Mouse (Mus musculus) neutrophil, adult 5-6 weeks (primary cell): ENCODE results near the gene A230050P20Rik. TPM values are rescaled to one million over a fixed set of nuclear protein-coding genes. Genes with fewer than 3 reads are reported as not detected.

Experiments
- ATAC-seq: fragments of 151-379, 151-347 bp; 2 replicates; pipeline ENCODE4 v1.8.0; 2017; ENCODE audit warnings: mild to moderate bottlenecking, moderate TSS enrichment; ENCODE audit not compliant: insufficient number of reproducible peaks, poor library complexity, low FRiP score, severe bottlenecking; ENCODE audit errors: extremely low read depth
- total RNA-seq: library from RNA; stranded (forward); fragments of 200-1000 nt; gene quantifications from 2 replicates; pipeline ENCODE4 v1.2.3, GENCODE M21; 2017

The A230050P20Rik gene
- total RNA-seq, 1 experiment from 2014 or later, result 21.3 TPM

- ATAC-seq, result no peak
Measured at GRCm38 (mm10) chr9:20870211-20871173, 2.0 kb downstream of the A230050P20Rik start.

GRCm38 (mm10) chr9:20872991-20873390 is 4.5 kb downstream of the A230050P20Rik start:
- no peak for ATAC-seq

- ATAC-seq, result no peak
Measured at GRCm38 (mm10) chr9:20873521-20873920, 5.1 kb downstream of the A230050P20Rik start.

GRCm38 (mm10) chr9:20875021-20875790 is 6.8 kb downstream of the A230050P20Rik start:
- ATAC-seq, result no peak

- no peak for ATAC-seq
Measured at GRCm38 (mm10) chr9:20876318-20877117, 8.1 kb downstream of the A230050P20Rik start.

GRCm38 (mm10) chr9:20877118-20878040 is 8.9 kb downstream of the A230050P20Rik start:
- ATAC-seq, result no peak

GRCm38 (mm10) chr9:20878041-20878709 is 9.7 kb downstream of the A230050P20Rik start:
- ATAC-seq, result peak; percentile 73

- ATAC-seq, result no peak
Measured at GRCm38 (mm10) chr9:20878710-20879065, 10.2 kb downstream of the A230050P20Rik start.

GRCm38 (mm10) chr9:20879097-20879792 is 10.8 kb downstream of the A230050P20Rik start, which contains the start of gene Angptl6:
Gene Angptl6 (minus strand): TSS chr9:20879727.
- no peak for ATAC-seq

- ATAC-seq, result no peak
Measured at GRCm38 (mm10) chr9:20886563-20886962, 18.1 kb downstream of the A230050P20Rik start.

GRCm38 (mm10) chr9:20887191-20887590 is 18.7 kb downstream of the A230050P20Rik start:
- no peak for ATAC-seq

- ATAC-seq, result peak; percentile 98
Measured at GRCm38 (mm10) chr9:20887704-20888385, 19.4 kb downstream of the A230050P20Rik start, which contains the start of gene Ppan. Gene Ppan (plus strand): TSS chr9:20888175.

GRCm38 (mm10) chr9:20888386-20888765 is 19.9 kb downstream of the A230050P20Rik start:
- ATAC-seq, result no peak

- no peak for ATAC-seq
Measured at GRCm38 (mm10) chr9:20889185-20890141, 21.0 kb downstream of the A230050P20Rik start.

- no peak for ATAC-seq
Measured at GRCm38 (mm10) chr9:20890411-20890810, 22.0 kb downstream of the A230050P20Rik start.
